Mouse (Mus musculus) olfactory bulb, adult 2 months (tissue): ENCODE measurements around the gene Ctxn1.

ENCODE experiments used
- CTCF ChIP-seq: fragments of 200-500 bp; IDR thresholded peaks from 2 replicates; pipeline ENCODE4 v1.5.1; 2012; ENCODE audit warnings: low read depth, mild to moderate bottlenecking, low read length, moderate library complexity; ENCODE audit not compliant: insufficient read depth
- POLR2A ChIP-seq: fragments of 200-500 bp; IDR thresholded peaks from 2 replicates; pipeline ENCODE4 v1.6.1; 2012; ENCODE audit warnings: mild to moderate bottlenecking, low read depth, low read length, moderate library complexity; ENCODE audit not compliant: insufficient read depth

DNA sequence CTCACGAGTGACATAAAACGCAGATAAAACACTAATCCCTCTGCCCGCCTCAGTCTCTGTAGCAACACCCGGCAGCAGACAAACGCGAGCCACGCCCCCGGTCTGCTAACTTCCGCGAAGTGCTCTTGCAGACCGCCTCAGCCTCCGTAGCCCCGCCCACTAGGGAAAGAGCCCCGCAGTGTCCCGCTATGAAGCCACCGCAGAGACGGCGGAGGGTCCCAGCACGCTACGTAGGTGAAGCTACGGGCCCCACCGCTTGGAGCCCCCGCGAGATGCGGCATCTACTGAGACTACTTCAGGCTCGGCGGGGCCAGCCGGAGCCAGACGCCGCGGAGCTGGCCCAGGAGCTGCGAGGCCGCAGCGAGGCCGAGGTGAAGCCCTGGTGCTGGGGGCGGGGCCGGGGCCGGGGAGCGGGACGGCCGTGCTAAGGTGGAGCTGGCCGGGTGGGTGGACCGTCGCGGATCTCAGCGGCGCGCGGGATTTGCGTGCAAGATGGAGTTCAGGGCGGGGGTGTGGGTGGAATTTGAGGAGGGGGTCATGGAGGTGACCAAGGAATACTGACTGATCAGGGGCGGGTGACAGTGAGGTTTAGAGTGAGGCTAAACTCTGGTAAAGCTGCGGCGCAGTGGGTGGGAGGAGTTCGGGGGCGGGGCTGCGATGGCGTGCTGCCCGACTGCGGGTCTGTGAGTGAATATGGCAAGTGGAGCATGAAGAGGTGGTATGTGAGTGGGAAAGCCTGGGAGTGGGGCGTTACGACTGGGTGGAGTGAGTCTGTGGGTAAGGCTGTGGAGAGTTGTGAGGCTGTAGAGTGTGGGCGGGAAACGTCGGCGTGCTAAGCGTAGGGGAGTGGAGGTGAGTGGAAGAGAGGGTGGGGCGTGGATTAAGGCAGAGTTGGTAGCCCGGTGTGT lies 5.9 kb downstream of the Ctxn1 start, which contains the start of gene Snapc2:
- TF ChIP-seq POLR2A (peak; percentile 53), CTCF (no peak)
